Mouse (Mus musculus): ENCODE results near the gene Lsp1.

Lsp1 gene

GRCm38 (mm10) chr7:142509518-142509917 lies 48.9 kb downstream of the Lsp1 start:
- DNase-seq = peak; percentile 39

- DNase-seq = peak; percentile 72
Measured at GRCm38 (mm10) chr7:142510021-142510777, 49.6 kb downstream of the Lsp1 start.

- DNase-seq = no peak
Measured at GRCm38 (mm10) chr7:142514048-142514447, 53.4 kb downstream of the Lsp1 start.

- peak; percentile 51 for DNase-seq
Measured at GRCm38 (mm10) chr7:142516221-142516978, 55.8 kb downstream of the Lsp1 start.

- no peak for DNase-seq
Measured at GRCm38 (mm10) chr7:142517531-142517930, 56.9 kb downstream of the Lsp1 start.

GRCm38 (mm10) chr7:142520331-142520730 lies 59.7 kb downstream of the Lsp1 start:
- DNase-seq = no peak

GRCm38 (mm10) chr7:142522352-142522751 lies 61.7 kb downstream of the Lsp1 start:
- peak; percentile 65 for DNase-seq

GRCm38 (mm10) chr7:142523200-142523990 lies 62.8 kb downstream of the Lsp1 start:
- DNase-seq = no peak

GRCm38 (mm10) chr7:142525342-142526178 lies 65.0 kb downstream of the Lsp1 start:
- peak; percentile 51 for DNase-seq

GRCm38 (mm10) chr7:142529350-142529749 lies 68.7 kb downstream of the Lsp1 start:
- no peak for DNase-seq

GRCm38 (mm10) chr7:142531973-142532521 lies 71.4 kb downstream of the Lsp1 start:
- no peak for DNase-seq

GRCm38 (mm10) chr7:142532671-142533058 lies 72.1 kb downstream of the Lsp1 start, which contains the start of gene Mrpl23:
Gene Mrpl23 (plus strand): TSS chr7:142532686.
- DNase-seq = no peak

- peak; percentile 92 for DNase-seq
Measured at GRCm38 (mm10) chr7:142533059-142533855, 72.6 kb downstream of the Lsp1 start.

- no peak for DNase-seq
Measured at GRCm38 (mm10) chr7:142535116-142535515, 74.5 kb downstream of the Lsp1 start.

GRCm38 (mm10) chr7:142535832-142536231 lies 75.2 kb downstream of the Lsp1 start:
- DNase-seq = no peak

- DNase-seq = no peak
Measured at GRCm38 (mm10) chr7:142537181-142537580, 76.6 kb downstream of the Lsp1 start.

GRCm38 (mm10) chr7:142537879-142538278 lies 77.3 kb downstream of the Lsp1 start:
- peak; percentile 70 for DNase-seq

- no peak for DNase-seq
Measured at GRCm38 (mm10) chr7:142538291-142538690, 77.7 kb downstream of the Lsp1 start.

GRCm38 (mm10) chr7:142538766-142539165 lies 78.2 kb downstream of the Lsp1 start:
- DNase-seq = no peak

GRCm38 (mm10) chr7:142539828-142540227 lies 79.2 kb downstream of the Lsp1 start:
- no peak for DNase-seq

GRCm38 (mm10) chr7:142542771-142543303 lies 82.2 kb downstream of the Lsp1 start:
- no peak for DNase-seq
